Comparison of ENCODE assay signal across 26 mouse cellular contexts in genomic region chr10:32462726-32463125, GRCm38 (mm10).
DNase-seq lines count a peak whose midpoint lies in the region; ATAC-seq and TF ChIP-seq lines count a peak whose summit lies in the region.
"Had no signal": no experiment of that assay in that cellular context is flagged by ENCODE, and none has a peak within 500 bp of the region (broad histone marks: within the 10 kb centered on the region; RNA-seq: fewer than 3 reads in every experiment).

No protein-coding gene starts in this region.

- no peaks in the 10 kb centered on the region for H3K36me3 ChIP-seq in forebrain, postnatal 0 days (ENCODE audit: insufficient read depth)
- no peaks in the 10 kb centered on the region for H3K36me3 ChIP-seq in forebrain, embryonic 14.5 days (ENCODE audit: control insufficient read depth, insufficient read depth, low read length)
- H3K36me3 ChIP-seq: heart, embryonic 10.5 days; heart, embryonic 15.5 days; limb, embryonic 13.5 days; lung, embryonic 15.5 days; midbrain, embryonic 12.5 days; neural tube, embryonic 13.5 days had no signal

- no peaks in the 10 kb centered on the region for H3K27me3 ChIP-seq in forebrain, postnatal 0 days (ENCODE audit: insufficient read depth, low read length)
- H3K27me3 ChIP-seq in forebrain, embryonic 14.5 days (replicated peaks; ENCODE audit: control insufficient read depth, insufficient read depth, low read length): no peaks in the 10 kb centered on the region
- H3K27me3 ChIP-seq: forebrain, embryonic 13.5 days; heart, embryonic 15.5 days; limb, embryonic 13.5 days; lung, embryonic 15.5 days; midbrain, embryonic 12.5 days; neural tube, embryonic 13.5 days had no signal

- no peaks in the 10 kb centered on the region for H3K4me1 ChIP-seq in forebrain, postnatal 0 days (ENCODE audit: insufficient read depth)
- H3K4me1 ChIP-seq in forebrain, embryonic 14.5 days (ENCODE audit: control insufficient read depth, insufficient read depth, low read length): no peaks in the 10 kb centered on the region
- H3K4me1 ChIP-seq: forebrain, embryonic 13.5 days; heart, embryonic 10.5 days; heart, embryonic 15.5 days; limb, embryonic 13.5 days; lung, embryonic 15.5 days; midbrain, embryonic 12.5 days; neural tube, embryonic 13.5 days had no signal

- no peak overlapping the region for H3K27ac ChIP-seq in forebrain, postnatal 0 days (ENCODE audit: low read depth, low read length)
- no peak overlapping the region for H3K27ac ChIP-seq in forebrain, embryonic 14.5 days (ENCODE audit: low read depth, low read length)
- H3K27ac ChIP-seq: forebrain, embryonic 13.5 days; heart, embryonic 10.5 days; heart, embryonic 15.5 days; hindbrain, embryonic 14.5 days; left cerebral cortex, adult 2 months; limb, embryonic 13.5 days; lung, embryonic 15.5 days; midbrain, embryonic 12.5 days; neural tube, embryonic 13.5 days had no signal

- H3K4me2 ChIP-seq in forebrain, postnatal 0 days (ENCODE audit: low read depth): no peak overlapping the region
- no peak overlapping the region for H3K4me2 ChIP-seq in forebrain, embryonic 14.5 days (ENCODE audit: low read length)
- H3K4me2 ChIP-seq: forebrain, embryonic 13.5 days; heart, embryonic 15.5 days; hindbrain, embryonic 14.5 days; limb, embryonic 13.5 days; liver, embryonic 11.5 days; lung, embryonic 15.5 days; midbrain, embryonic 12.5 days; neural tube, embryonic 13.5 days had no signal

- no peak for TF ChIP-seq CTCF in forebrain, postnatal 0 days (IDR thresholded peaks at IDR 0.05; ENCODE audit: low read depth)

- H3K4me3 ChIP-seq in forebrain, postnatal 0 days (ENCODE audit: low read depth, low read length): no peak overlapping the region
- no peak overlapping the region for H3K4me3 ChIP-seq in forebrain, embryonic 14.5 days (ENCODE audit: low read depth, low read length)
- H3K4me3 ChIP-seq: forebrain, embryonic 13.5 days; heart, embryonic 10.5 days; heart, embryonic 15.5 days; left cerebral cortex, adult 2 months; limb, embryonic 13.5 days; lung, embryonic 15.5 days; midbrain, embryonic 12.5 days; myocyte; neural tube, embryonic 13.5 days had no signal

- H3K9me3 ChIP-seq in forebrain, postnatal 0 days (ENCODE audit: low read length): no peaks in the 10 kb centered on the region
- H3K9me3 ChIP-seq in forebrain, embryonic 14.5 days (replicated peaks; ENCODE audit: control insufficient read depth, low read length): no peaks in the 10 kb centered on the region
- H3K9me3 ChIP-seq: forebrain, embryonic 13.5 days; heart, embryonic 10.5 days; heart, embryonic 15.5 days; limb, embryonic 13.5 days; lung, embryonic 15.5 days; midbrain, embryonic 12.5 days; neural tube, embryonic 13.5 days had no signal

- intact Hi-C loops in left cerebral cortex, postnatal 10 days (cut with DNase I): no loop called here

- 60% methylated on average over 2 of the region's 2 CpGs for WGBS in forebrain, postnatal 0 days
- 76% methylated on average over 2 of the region's 2 CpGs for WGBS in forebrain, embryonic 14.5 days

- no peak for ATAC-seq in forebrain, postnatal 0 days
- no peak for ATAC-seq in forebrain, embryonic 14.5 days
- ATAC-seq: activated CD4-positive, CD25-positive, alpha-beta regulatory T cell, adult 4 months; forebrain, embryonic 13.5 days; intestine, postnatal 0 days had no signal

- H3K9ac ChIP-seq in forebrain, postnatal 0 days: no peak overlapping the region
- H3K9ac ChIP-seq in forebrain, embryonic 14.5 days (ENCODE audit: low read length): no peak overlapping the region
- H3K9ac ChIP-seq: forebrain, embryonic 13.5 days; heart, embryonic 15.5 days; hindbrain, embryonic 14.5 days; limb, embryonic 13.5 days; lung, embryonic 15.5 days; midbrain, embryonic 12.5 days; neural tube, embryonic 13.5 days had no signal

- peak; percentile 9 for DNase-seq in forebrain, postnatal 0 days
- DNase-seq in forebrain, embryonic 14.5 days (ENCODE audit: low spot score): no peak
- DNase-seq in cerebellum, postnatal 36 days: peak; percentile 6 to 9
- DNase-seq in layer of hippocampus, adult 9-10 months (ENCODE audit: low spot score): peak; percentile 35
- DNase-seq in left cerebral cortex, postnatal 10 days (ENCODE audit: extremely low spot score in 1 of 2, low spot score in 2 of 2): no peak
- no peak for DNase-seq in neural tube, embryonic 10.5 days (ENCODE audit: extremely low spot score, low spot score)
- DNase-seq: adrenal gland, adult 8-10 months; B cell, adult 2 months; gastrocnemius, postnatal 25 days; heart, adult 11 months; kidney, adult 9 months; kidney, postnatal 10 days; thymus, postnatal 4 days had no signal

Comparison
In these comparisons a context has a peak if more than half of its experiments do, and no peak if none do; other contexts are left out.
1. DNase-seq: peak in forebrain, postnatal 0 days (single experiment), cerebellum, postnatal 36 days (2 of 2) and layer of hippocampus, adult 9-10 months (single experiment); none in forebrain, embryonic 14.5 days (single experiment), left cerebral cortex, postnatal 10 days (0 of 2) and neural tube, embryonic 10.5 days (single experiment).